Mouse (Mus musculus) brain, embryonic 14.5 days (tissue): ENCODE results near the gene Krt28. TPM values are rescaled to one million over a fixed set of nuclear protein-coding genes. Genes with fewer than 3 reads are reported as not detected.

ENCODE experiments used
- DNase-seq: peaks from one replicate; pipeline ENCODE4 v3.0.0-alpha.2; 2011; ENCODE audit warnings: low read depth
- CTCF ChIP-seq: fragments of 200-500 bp; IDR thresholded peaks from 2 replicates; pipeline ENCODE4 v1.5.1; 2012; ENCODE audit warnings: inconsistent platforms, mild to moderate bottlenecking, moderate library complexity, borderline replicate concordance; ENCODE audit not compliant: insufficient read depth, insufficient read length; ENCODE audit errors: extremely low read depth
- POLR2A ChIP-seq: fragments of 200-500 bp; IDR thresholded peaks from 2 replicates; pipeline ENCODE4 v1.6.1; 2012; ENCODE audit warnings: mild to moderate bottlenecking, inconsistent platforms, borderline replicate concordance; ENCODE audit not compliant: poor library complexity, insufficient read depth, insufficient read length, severe bottlenecking; ENCODE audit errors: extremely low read depth
- polyA plus RNA-seq: library from polyadenylated mRNA; depleted of rRNA; stranded (reverse); fragments of >200 nt; gene quantifications from 2 replicates; pipeline ENCODE4 v1.2.3, GENCODE M21; 2012; rRNA removed

The Krt28 gene
- 0.23 and 0.25 TPM in 2 replicates for polyA plus RNA-seq

GRCm38 (mm10) chr11:99374803-99375202, at the start of gene Krt28:
Krt28 (minus strand) TSS chr11:99374903.
- TF ChIP-seq CTCF (no peak), POLR2A (no peak)
- no peak for DNase-seq

- TF ChIP-seq CTCF = no peak
- no peak for TF ChIP-seq POLR2A
- DNase-seq = no peak
Measured at GRCm38 (mm10) chr11:99422159-99422558, 47.5 kb upstream of the Krt28 start, which contains the start of gene Krt12. Krt12 (minus strand) TSS chr11:99422259.

- no peak for DNase-seq
- TF ChIP-seq CTCF = no peak
Measured at GRCm38 (mm10) chr11:99420586-99420985, 45.9 kb upstream of the Krt28 start.

GRCm38 (mm10) chr11:99417819-99418218, 43.1 kb upstream of the Krt28 start:
- no peak for DNase-seq
- TF ChIP-seq CTCF = no peak
- TF ChIP-seq POLR2A = no peak

- peak; percentile 51 for DNase-seq
- TF ChIP-seq POLR2A (no peak), CTCF (no peak)
Measured at GRCm38 (mm10) chr11:99416902-99417301, 42.2 kb upstream of the Krt28 start.

GRCm38 (mm10) chr11:99414463-99415147, 39.9 kb upstream of the Krt28 start:
- no peak for TF ChIP-seq CTCF
- no peak for DNase-seq

- DNase-seq = peak; percentile 72
- peak; percentile 60; the same call in 1 of the 2 replicates for TF ChIP-seq CTCF
- TF ChIP-seq POLR2A = no peak
Measured at GRCm38 (mm10) chr11:99413247-99413646, 38.5 kb upstream of the Krt28 start.

- no peak for DNase-seq
- TF ChIP-seq POLR2A = no peak
- no peak for TF ChIP-seq CTCF
Measured at GRCm38 (mm10) chr11:99406186-99406585, 31.5 kb upstream of the Krt28 start.

- TF ChIP-seq CTCF (no peak), POLR2A (no peak)
- DNase-seq = no peak
Measured at GRCm38 (mm10) chr11:99399956-99400549, 25.4 kb upstream of the Krt28 start.

- no peak for DNase-seq
- TF ChIP-seq CTCF (no peak), POLR2A (no peak)
Measured at GRCm38 (mm10) chr11:99398832-99399231, 24.1 kb upstream of the Krt28 start.

GRCm38 (mm10) chr11:99398084-99398483, 23.4 kb upstream of the Krt28 start:
- TF ChIP-seq CTCF = no peak
- no peak for TF ChIP-seq POLR2A
- no peak for DNase-seq

- no peak for DNase-seq
- TF ChIP-seq CTCF (no peak), POLR2A (no peak)
Measured at GRCm38 (mm10) chr11:99396661-99397060, 22.0 kb upstream of the Krt28 start.
